Mouse (Mus musculus): ENCODE results near the gene Gm20388. TPM values are rescaled to one million over a fixed set of nuclear protein-coding genes. Genes with fewer than 3 reads are reported as not detected.

Gene Gm20388
- total RNA-seq, 2 experiments from 2014 or later = 11.4 to 18.1 TPM

- peak; percentile 62 for ATAC-seq (replicated peaks; ENCODE audit: low FRiP score, low TSS enrichment, poor library complexity, severe bottlenecking)
Measured at GRCm38 (mm10) chr8:122281317-122282034, 2370.8 kb downstream of the Gm20388 start.

DNA sequence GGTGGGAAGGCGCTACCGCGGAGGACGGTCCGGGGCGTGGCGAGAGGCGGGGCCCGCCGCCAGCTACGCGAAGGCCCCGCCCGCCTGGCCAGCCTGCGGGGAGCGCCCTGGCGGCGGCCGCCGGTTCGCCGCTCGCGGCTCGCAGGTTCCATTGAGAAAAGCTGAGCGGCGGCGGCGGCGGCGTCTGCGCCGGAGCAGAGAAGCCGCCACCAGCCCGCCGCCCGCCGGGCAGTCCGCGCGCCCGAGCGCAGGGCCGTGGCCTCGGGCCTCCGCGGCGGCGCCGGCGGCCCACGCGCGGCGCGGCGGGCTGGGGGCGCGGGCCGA, 2371.4 kb downstream of the Gm20388 start, which contains the start of gene Zfpm1:
Gene Zfpm1 (plus strand): TSS at position 107 of the 324 bp plus-strand sequence.
- ATAC-seq (replicated peaks; ENCODE audit: low FRiP score, low TSS enrichment, poor library complexity, severe bottlenecking) = no peak

DNA sequence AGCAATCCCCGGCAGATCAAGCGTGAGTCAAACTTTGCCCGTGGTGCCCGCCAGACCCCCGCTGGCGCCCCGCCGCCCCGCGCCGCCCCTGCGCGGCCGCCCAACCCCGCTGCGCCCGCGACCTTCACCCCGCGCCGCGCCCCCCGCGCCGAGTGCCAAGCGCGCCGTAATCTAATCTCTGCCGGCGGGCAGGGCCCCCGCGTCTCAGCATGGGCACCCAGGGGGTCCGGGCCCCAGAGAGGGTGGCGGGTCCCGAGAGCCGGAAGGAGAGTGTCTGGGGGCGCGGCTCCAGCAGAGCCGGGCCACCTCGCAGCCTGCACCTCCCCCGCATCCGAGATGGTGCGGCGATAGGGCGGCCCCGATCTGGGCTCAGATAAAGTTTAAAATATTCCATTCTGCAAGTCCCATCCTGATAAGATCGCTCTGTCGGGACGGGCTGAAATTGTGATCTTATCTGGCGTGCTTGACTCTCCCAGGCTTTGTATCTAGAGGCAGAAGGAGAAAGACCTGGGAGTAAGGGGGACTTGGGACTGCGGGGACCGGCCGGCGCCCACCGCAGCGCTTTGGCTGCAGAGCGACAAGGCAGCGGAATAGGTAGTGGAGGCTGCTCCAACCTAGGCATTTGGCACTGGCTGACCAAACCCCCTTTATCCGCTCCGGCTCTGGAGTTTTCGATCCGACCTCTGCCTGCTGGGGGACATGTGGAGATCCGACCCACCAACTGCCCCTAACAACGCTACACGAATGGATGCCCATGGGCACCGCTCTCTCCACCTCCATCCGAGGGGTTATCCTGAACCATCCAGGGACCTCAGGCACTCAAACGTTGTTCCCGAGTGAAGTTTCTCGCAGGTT, 2372.1 kb downstream of the Gm20388 start:
- no peak for ATAC-seq (replicated peaks; ENCODE audit: low FRiP score, low TSS enrichment, poor library complexity, severe bottlenecking)

DNA sequence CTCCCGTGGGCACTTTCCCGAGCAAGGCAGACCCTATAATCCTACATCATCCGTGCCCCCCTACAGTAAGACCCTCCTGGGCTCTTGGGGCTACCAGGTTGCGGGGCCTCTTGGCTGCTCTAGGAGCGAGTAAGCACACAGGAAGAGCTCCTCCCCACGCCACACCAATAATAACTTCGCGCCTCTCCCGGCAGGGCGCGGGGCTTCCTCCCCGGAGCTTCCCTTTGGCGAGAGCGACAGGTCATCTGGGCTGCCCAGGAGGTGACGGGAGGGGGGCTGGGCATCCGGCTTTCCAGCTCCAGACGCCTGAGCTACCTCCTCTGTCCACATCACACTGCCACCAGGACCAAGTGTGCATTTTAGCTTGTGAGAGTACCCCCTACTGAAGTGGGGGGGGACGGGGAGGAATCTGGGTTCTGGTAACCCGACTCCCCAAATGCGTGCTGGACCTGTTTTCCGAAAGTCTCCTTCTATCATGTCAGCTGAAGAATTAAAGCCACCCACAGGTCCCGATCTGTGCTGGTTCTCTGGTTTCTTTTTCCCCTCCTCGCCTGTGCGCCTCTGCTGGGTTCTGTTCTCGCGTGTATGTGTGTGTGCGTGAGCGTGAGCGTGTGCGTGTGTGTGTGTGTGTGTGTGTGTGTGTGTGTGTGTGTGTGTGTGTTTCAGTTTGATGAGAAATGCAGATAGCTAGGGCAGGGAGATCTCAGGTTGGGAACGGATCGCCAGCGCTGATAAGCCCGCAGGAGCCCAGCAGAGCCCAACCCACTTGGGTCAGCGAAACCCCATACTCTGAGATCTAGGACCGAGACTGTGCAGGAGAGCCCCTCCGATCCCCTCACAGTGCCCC, 2372.9 kb downstream of the Gm20388 start:
- no peak for ATAC-seq (replicated peaks; ENCODE audit: low FRiP score, low TSS enrichment, poor library complexity, severe bottlenecking)

DNA sequence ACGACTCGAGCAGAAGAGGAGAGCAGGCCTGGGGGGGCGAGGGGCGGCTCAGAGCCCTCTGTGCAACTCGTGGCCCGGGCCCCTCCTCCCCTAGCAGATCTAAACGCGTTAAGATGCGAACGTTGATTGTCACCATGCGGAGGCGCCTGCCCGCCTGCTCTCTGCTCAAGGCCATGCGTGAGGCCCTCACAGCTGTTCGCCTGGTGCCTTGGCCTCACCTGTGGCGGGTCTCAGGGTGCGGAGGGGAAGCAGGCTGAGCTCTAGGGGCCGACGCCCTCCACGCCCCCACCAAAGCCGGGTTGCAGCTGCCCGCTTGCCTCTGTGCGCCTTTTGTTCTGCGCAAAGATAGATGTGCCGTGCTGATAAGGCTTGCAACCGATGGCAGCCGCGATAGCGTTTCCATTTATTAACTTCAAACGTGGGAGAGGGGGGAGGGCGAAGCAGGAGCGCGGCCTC, 2373.6 kb downstream of the Gm20388 start:
- ATAC-seq (replicated peaks; ENCODE audit: low FRiP score, low TSS enrichment, poor library complexity, severe bottlenecking) = no peak

DNA sequence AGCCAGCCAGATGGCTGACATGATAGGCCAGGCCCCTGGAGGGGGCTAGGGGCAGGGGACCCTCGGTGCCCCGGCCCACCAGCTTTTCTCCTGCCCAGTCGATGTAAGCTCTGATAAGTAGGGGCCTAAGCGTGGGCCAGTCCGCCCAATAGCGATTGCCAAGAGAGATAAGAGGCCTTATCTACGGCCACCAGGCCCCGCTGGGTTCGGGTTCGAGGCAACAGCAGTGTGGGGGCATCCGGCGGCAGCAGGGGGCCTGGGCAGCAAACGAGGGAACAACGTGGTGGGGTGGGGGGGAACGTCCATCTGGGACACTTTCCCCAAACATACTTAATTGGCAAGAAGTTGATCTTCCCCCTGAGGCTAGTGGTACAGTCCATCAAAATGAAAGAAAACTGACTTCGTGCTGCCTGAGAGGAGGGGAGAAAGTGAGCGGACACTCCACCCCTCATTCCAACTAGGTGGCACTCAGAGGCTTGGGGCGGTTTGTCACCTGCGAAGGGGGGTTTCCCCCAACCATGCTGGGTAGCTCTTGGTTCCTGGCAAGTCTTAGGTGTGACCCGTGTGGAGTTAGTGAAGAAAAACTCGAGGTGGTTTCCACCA, 2374.1 kb downstream of the Gm20388 start:
- ATAC-seq (replicated peaks; ENCODE audit: low FRiP score, low TSS enrichment, poor library complexity, severe bottlenecking) = peak; percentile 0; the same call in 1 of the 2 replicates

DNA sequence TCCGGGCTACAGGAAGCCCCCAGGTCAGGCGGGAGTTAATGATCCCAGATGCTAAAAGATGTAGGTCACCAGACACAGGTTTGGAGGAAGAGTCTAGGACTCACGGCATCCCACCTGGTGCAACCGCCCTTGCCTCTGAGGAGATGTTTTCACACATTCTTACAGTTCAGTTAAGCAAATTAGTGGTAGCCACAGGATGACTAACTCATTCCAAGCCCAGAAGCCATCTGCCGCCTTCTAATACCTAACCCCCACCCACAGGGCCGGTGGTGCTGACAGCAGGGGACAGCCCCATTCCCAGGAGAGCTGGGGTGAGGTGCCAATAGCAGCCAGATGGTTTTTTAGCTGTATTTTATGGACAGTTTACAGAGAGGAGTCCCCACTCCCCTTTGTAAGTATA, 2375.1 kb downstream of the Gm20388 start:
- ATAC-seq (replicated peaks; ENCODE audit: low FRiP score, low TSS enrichment, poor library complexity, severe bottlenecking) = no peak

DNA sequence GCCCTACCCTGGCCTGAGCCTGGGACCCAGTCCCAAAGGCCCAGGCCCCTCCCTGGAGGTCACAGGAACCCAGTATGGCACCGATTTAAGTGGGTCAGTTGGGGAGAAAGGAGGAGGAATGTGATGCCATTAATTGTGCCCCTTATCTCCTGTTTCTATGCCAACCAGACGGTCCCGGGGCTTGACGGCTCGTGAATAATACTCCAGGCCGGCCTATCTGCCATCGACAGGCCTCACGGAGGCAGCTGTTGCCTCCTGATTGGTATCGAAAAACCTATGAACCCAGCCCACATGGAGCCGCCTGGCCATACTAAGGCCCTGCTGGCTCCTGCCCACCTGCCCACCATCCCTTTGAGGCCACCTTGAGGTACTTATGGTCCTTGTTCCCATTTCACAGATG, 2376.3 kb downstream of the Gm20388 start:
- peak; percentile 53 for ATAC-seq (replicated peaks; ENCODE audit: low FRiP score, low TSS enrichment, poor library complexity, severe bottlenecking)

GRCm38 (mm10) chr8:122287742-122288141, 2377.1 kb downstream of the Gm20388 start:
- no peak for ATAC-seq (replicated peaks; ENCODE audit: low FRiP score, low TSS enrichment, poor library complexity, severe bottlenecking)

GRCm38 (mm10) chr8:122288344-122288743, 2377.7 kb downstream of the Gm20388 start:
- ATAC-seq (replicated peaks; ENCODE audit: low FRiP score, low TSS enrichment, poor library complexity, severe bottlenecking) = no peak

GRCm38 (mm10) chr8:122291075-122291474, 2380.4 kb downstream of the Gm20388 start:
- ATAC-seq (replicated peaks; ENCODE audit: low FRiP score, low TSS enrichment, poor library complexity, severe bottlenecking) = no peak

GRCm38 (mm10) chr8:122291549-122291948, 2380.9 kb downstream of the Gm20388 start:
- ATAC-seq (replicated peaks; ENCODE audit: low FRiP score, low TSS enrichment, poor library complexity, severe bottlenecking) = no peak

DNA sequence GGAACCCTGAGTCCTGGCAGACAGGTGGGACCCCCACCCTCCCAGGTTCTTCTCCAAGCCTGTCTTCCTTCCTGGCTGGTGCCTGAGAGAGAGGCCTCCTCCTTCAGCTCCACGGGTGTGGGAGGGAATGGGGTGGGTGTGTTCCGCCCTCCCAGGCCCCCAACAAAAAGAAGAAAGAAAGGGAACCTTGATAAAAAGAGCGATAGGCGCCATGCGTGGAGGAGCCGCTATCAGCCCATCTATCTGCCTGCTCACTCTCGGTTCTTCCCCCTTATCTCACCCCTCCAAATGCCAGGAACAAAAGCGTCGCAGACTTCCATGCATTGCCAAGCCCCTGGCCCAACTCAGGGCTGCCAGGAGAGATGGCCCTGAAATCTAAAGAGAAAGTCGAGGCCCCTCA, 2382.8 kb downstream of the Gm20388 start:
- ATAC-seq (replicated peaks; ENCODE audit: low FRiP score, low TSS enrichment, poor library complexity, severe bottlenecking) = no peak

DNA sequence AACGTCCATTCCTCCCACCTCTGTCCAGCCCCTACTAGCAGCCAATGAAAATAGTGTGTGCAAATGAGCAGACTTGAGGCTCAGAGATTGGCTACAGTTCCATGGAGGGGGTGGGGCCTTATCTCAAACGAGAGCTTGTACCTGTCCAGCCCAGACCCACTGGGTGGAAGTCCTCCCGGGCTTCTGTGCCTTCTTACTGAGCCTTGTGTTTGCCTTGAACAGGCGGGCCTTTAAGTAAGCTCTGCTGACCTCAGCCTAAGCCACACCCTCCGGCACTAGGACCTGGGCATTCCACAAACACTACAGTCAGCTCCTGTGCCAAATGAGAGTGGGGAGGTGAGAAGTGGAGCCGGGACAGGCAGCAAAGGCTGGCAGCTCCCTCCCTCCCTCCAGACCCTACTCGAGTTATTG, 2383.6 kb downstream of the Gm20388 start:
- ATAC-seq (replicated peaks; ENCODE audit: low FRiP score, low TSS enrichment, poor library complexity, severe bottlenecking) = peak; percentile 61

DNA sequence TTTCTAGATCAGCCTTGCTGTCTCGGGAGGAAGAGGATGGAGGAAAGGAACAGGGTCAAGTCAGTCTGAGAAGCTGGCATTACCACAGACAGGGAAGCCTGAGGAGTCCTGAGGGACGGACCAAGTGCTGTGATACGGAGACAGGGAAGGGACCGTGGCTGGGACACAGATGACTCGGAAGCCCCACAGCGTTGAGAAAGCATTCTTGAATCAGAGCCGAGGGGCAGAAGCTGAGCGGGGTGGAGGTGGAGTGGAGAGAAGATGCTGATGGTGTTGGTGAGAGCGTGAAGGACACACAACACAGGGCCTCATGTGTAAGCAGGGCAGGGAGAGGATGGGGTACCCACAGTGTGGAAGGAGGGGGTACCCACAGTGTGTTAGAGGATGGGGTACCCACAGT, 2384.7 kb downstream of the Gm20388 start:
- no peak for ATAC-seq (replicated peaks; ENCODE audit: low FRiP score, low TSS enrichment, poor library complexity, severe bottlenecking)

DNA sequence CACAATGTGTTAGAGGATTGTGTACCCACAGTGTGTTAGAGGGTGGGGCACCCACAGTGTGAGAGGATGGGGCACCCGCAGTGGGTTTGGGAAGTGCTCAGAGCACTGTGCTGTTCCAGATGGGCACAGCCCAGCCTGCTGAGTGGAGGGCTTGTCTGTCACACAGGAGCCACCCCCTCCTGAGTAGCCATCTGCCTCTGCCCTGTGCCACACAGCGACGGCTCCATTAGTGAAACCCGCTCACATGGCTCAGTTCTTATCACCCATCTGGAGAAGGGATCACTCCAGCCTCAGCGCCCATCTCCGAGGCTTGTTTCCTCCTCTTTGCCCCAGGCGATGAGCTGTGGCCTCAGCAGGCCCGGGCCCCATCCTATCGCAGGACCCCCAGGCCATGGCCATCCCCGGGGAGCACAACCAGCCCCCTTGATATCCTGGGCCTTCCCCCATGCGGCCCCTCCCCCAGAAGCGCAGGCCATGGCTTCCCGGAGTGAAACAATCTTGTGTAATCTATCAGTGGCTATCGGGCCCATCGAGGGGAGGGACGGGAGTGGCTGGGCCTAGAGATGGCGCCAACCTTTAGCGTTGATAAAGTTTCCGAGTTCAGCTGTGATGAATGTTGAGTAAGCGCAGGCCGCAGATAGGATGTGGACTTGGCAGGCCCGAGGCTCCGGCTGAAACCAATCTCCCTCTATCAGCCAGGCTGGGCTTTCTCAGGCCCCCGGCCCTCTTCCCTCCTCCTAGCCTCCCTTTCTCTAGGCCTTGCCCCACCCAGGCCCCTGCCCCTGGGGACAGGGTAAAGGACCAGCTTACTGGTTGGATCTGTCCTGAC, 2385.7 kb downstream of the Gm20388 start:
- peak; percentile 27 for ATAC-seq (replicated peaks; ENCODE audit: low FRiP score, low TSS enrichment, poor library complexity, severe bottlenecking)

GRCm38 (mm10) chr8:122299581-122300254, 2389.1 kb downstream of the Gm20388 start:
- no peak for ATAC-seq (replicated peaks; ENCODE audit: low FRiP score, low TSS enrichment, poor library complexity, severe bottlenecking)

GRCm38 (mm10) chr8:122301081-122301480, 2390.4 kb downstream of the Gm20388 start:
- ATAC-seq (replicated peaks; ENCODE audit: low FRiP score, low TSS enrichment, poor library complexity, severe bottlenecking) = no peak

Measured in megakaryocyte-erythroid progenitor cell, adult 5-6 weeks (primary cell).